Mouse (Mus musculus) ES-Bruce4 (cell line): ENCODE data around the gene Hivep3. TPM values are rescaled to one million over a fixed set of nuclear protein-coding genes. Genes with fewer than 3 reads are reported as not detected.

ENCODE experiments used
- H3K27ac ChIP-seq: 2 replicates; pipeline ENCODE4 v1.5.1; 2012; ENCODE audit warnings: low read length, inconsistent platforms; ENCODE audit not compliant: insufficient read depth
- H3K27me3 ChIP-seq: 2 replicates; pipeline ENCODE4 v1.6.1; 2012; ENCODE audit warnings: mild to moderate bottlenecking, low read length, inconsistent platforms; ENCODE audit not compliant: control insufficient read depth, poor library complexity, insufficient read depth, severe bottlenecking
- H3K36me3 ChIP-seq: 2 replicates; pipeline ENCODE4 v1.6.1; 2012; ENCODE audit warnings: inconsistent platforms, mild to moderate bottlenecking, low read length, moderate library complexity; ENCODE audit not compliant: control insufficient read depth, poor library complexity, insufficient read depth, severe bottlenecking
- H3K4me1 ChIP-seq: one replicate; pipeline ENCODE4 v1.8.1; 2011; ENCODE audit warnings: low read length; ENCODE audit not compliant: control insufficient read depth, insufficient read depth
- H3K4me3 ChIP-seq: 2 replicates; pipeline ENCODE4 v1.5.1; 2011; ENCODE audit warnings: low read depth, mild to moderate bottlenecking, low read length
- H3K9ac ChIP-seq: 2 replicates; pipeline ENCODE4 v1.6.1; 2012; ENCODE audit warnings: low read depth, mild to moderate bottlenecking, inconsistent platforms; ENCODE audit not compliant: poor library complexity, severe bottlenecking
- H3K9me3 ChIP-seq: replicated peaks from 2 replicates; pipeline ENCODE4 v1.6.1; 2012; ENCODE audit warnings: mild to moderate bottlenecking, low read length, inconsistent platforms; ENCODE audit not compliant: control insufficient read depth, poor library complexity, insufficient read depth, severe bottlenecking
- CTCF ChIP-seq: IDR thresholded peaks from one replicate; pipeline ENCODE4 v1.8.1; 2011; ENCODE audit warnings: low read depth, low read length
- EP300 ChIP-seq: IDR thresholded peaks from 2 replicates; pipeline ENCODE4 v1.6.1; 2011; ENCODE audit warnings: low read depth, low read length; ENCODE audit not compliant: insufficient read depth
- POLR2A ChIP-seq: IDR thresholded peaks from one replicate; pipeline ENCODE4 v1.8.1; 2011; ENCODE audit warnings: low read length; ENCODE audit not compliant: insufficient read depth
- polyA plus RNA-seq: library from polyadenylated mRNA; stranded (reverse); fragments of >200 nt; gene quantifications from 2 replicates; pipeline ENCODE4 v1.2.4, GENCODE M21; 2011; ENCODE audit warnings: low read depth; ENCODE audit not compliant: missing spikeins, insufficient read depth, insufficient read length

Gene Hivep3
- polyA plus RNA-seq, 1 experiment = 0.79 TPM

DNA sequence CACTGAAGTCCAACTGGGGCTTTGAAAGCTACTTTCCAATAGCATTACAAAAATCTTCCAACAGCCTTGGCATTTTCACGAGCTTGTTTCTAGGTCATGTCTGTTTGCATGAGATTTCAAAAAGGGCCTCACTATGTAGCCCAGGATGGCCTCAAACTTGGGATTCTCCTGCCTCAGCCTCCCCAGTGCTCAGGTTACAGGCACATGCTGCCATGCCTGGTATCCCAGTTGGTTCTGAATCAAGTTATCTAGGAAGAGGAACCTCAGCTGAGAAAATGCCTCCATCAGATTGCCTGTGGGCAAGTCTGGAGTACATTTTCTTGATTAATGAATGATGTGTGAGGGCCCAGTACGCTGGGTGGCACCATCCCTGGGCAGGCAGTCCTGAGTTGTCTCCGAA, 324.6 kb downstream of the Hivep3 start:
- no peaks in the 10 kb centered on the region for H3K9me3 ChIP-seq
- H3K27ac ChIP-seq = no peak overlapping the region
- TF ChIP-seq CTCF = no peak
- TF ChIP-seq POLR2A = no peak
- TF ChIP-seq EP300 = no peak
- H3K27me3 ChIP-seq = no peaks in the 10 kb centered on the region
- H3K4me1 ChIP-seq = no peaks in the 10 kb centered on the region
- no peak overlapping the region for H3K4me3 ChIP-seq
- H3K9ac ChIP-seq = no peak overlapping the region
- H3K36me3 ChIP-seq = no peaks in the 10 kb centered on the region

DNA sequence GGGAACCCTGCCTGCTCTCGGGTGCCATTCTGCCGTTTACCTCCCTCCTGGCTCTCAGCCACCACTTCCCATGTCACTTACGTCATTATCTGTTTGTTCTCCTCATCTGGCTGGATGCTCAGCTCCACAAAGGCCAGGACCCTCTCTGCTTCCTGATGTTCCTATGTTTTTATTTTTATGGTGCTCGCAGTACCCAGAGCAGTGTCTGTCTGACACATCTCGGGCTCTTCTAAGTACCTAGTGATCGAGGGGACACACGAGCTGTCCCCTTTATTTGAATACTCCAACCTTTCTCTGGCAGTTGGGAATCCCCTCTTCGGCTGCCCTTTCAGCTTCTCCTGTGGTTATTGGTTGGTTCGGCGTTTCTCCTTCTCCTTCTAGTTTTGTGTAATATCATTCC, 325.2 kb downstream of the Hivep3 start:
- no peak overlapping the region for H3K27ac ChIP-seq
- H3K4me3 ChIP-seq = no peak overlapping the region
- no peak overlapping the region for H3K9ac ChIP-seq
- H3K9me3 ChIP-seq = no peaks in the 10 kb centered on the region
- no peaks in the 10 kb centered on the region for H3K27me3 ChIP-seq
- TF ChIP-seq CTCF (no peak), POLR2A (no peak), EP300 (no peak)
- no peaks in the 10 kb centered on the region for H3K36me3 ChIP-seq
- H3K4me1 ChIP-seq = no peaks in the 10 kb centered on the region

DNA sequence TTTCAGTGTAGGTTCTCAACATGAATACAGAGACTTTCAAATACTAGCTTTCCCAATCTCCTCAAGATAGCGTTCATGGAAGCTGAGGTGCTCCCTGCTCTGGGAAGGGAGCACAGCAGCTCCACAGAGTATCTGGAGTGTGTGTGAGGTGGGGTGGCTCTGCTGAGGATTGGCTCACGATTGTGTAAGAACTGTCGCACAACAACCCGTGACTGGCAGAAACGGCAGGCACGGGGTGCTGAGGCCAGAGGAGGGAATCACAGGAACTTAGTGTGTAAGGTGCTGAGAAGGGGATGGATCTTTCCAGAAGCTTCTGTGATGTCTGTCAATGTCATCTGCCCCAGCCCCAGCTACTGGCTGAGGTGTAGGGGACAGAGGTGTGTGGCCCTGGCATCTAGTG, 328.1 kb downstream of the Hivep3 start:
- Histone ChIP-seq H3K4me1 (no peaks in the 10 kb centered on the region), H3K4me3 (no peak overlapping the region), H3K9ac (no peak overlapping the region), H3K36me3 (no peaks in the 10 kb centered on the region), H3K27me3 (no peaks in the 10 kb centered on the region), H3K27ac (no peak overlapping the region), H3K9me3 (no peaks in the 10 kb centered on the region)
- TF ChIP-seq EP300 = no peak
- no peak for TF ChIP-seq CTCF
- no peak for TF ChIP-seq POLR2A

DNA sequence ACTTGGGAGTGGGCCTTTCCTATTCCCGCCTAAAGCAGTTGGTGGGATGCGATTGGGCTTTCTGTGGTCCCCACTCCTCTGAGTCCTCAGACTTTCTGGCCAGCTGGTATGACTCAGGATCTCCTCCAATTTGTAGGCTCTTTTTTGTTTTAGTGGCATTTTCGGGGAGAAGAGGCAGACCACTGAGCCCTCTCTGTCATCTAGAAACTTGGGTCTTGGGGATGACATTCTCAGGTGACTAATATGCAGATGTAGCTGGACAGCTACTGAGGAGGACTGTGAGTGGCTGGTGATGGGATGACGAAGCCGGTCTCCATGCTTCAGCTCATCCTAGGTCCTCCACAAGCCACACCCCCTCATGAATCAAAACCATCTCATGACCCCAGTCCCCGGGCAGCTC, 328.6 kb downstream of the Hivep3 start:
- Histone ChIP-seq H3K9ac (no peak overlapping the region), H3K36me3 (no peaks in the 10 kb centered on the region), H3K4me1 (no peaks in the 10 kb centered on the region), H3K27me3 (no peaks in the 10 kb centered on the region), H3K9me3 (no peaks in the 10 kb centered on the region), H3K4me3 (no peak overlapping the region), H3K27ac (no peak overlapping the region)
- TF ChIP-seq EP300 (no peak), POLR2A (no peak), CTCF (no peak)

DNA sequence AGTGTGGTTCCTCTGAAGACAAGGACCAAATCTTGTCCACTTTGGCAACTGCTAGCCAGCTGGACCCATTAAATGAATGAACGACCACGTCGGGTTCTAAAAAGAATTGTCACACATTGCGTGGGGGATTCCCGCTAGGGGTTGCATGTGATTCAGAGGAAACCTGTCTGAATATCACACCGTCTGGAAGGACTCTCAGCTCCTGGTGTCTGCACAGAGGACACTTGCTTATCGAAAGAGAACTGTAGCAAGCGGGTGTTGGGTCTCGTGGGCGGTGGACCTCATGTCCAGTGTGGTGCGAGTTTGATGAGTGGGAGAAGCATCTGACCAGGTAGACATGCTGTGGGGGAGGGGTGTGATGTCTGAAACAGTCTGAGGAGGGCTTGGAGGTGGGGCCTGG, 329.2 kb downstream of the Hivep3 start:
- Histone ChIP-seq H3K27me3 (no peaks in the 10 kb centered on the region), H3K9ac (no peak overlapping the region), H3K4me3 (no peak overlapping the region), H3K36me3 (no peaks in the 10 kb centered on the region), H3K4me1 (no peaks in the 10 kb centered on the region), H3K27ac (no peak overlapping the region), H3K9me3 (no peaks in the 10 kb centered on the region)
- TF ChIP-seq CTCF (no peak), POLR2A (no peak), EP300 (no peak)

DNA sequence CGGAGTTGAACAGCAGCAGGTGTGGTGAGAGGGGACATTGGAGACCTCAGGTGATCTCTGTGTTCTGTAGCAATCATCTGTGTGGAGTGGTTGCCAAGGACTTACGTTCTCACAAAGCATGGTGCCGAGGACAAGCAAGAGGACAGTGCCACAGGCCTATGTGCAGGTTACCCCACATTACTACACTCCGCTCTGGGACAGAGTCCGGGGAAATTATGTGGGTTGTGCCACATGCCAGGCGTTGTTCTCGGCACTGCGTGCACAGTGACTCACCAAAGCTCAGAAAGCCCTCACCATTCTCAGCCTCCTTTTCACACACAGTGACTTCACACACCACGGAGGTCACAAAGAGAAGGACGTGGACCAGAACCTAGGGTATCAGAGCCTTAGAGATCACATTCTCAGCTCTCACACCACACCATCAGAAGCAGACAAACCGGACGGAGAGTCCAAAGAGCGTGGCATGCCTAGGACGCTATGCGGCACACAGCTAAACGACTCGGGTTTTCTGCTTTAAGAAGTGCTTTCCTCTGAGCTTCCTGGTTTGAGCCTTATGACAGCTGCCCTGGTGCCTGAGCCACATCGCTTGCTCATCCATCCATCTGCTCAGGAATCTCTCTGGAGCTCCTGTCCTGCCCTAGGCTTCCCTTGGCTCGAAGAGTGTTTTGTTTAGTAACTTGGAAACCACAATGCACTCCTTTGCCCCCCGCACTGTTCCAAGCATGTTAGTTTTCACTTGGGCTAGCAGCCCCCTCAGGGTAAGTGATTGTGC, 330.0 kb downstream of the Hivep3 start:
- TF ChIP-seq POLR2A (no peak), EP300 (no peak), CTCF (no peak)
- Histone ChIP-seq H3K9me3 (no peaks in the 10 kb centered on the region), H3K27me3 (no peaks in the 10 kb centered on the region)

More for the DNA sequence above, 330.0 kb downstream of the Hivep3 start:
- H3K27ac ChIP-seq = no peak overlapping the region
- H3K4me1 ChIP-seq = no peaks in the 10 kb centered on the region
- no peak overlapping the region for H3K4me3 ChIP-seq
- H3K9ac ChIP-seq = no peak overlapping the region
- no peaks in the 10 kb centered on the region for H3K36me3 ChIP-seq
